Mouse (Mus musculus): ENCODE data around the gene Rhod. TPM values are rescaled to one million over a fixed set of nuclear protein-coding genes. Genes with fewer than 3 reads are reported as not detected.
A peak's percentile ranks its signal among the peaks of the same experiment; 100 is the strongest.

Rhod gene
- polyA plus RNA-seq, 1 experiment from 2014 or later, result 25.0 TPM

- H3K9ac ChIP-seq, result no peak overlapping the region
Measured at GRCm38 (mm10) chr19:4404840-4405239, 34.4 kb downstream of the Rhod start.

GRCm38 (mm10) chr19:4398959-4399358, 40.3 kb downstream of the Rhod start:
- no peak for ATAC-seq (ENCODE audit: extremely low read depth, insufficient number of reproducible peaks, low FRiP score, low TSS enrichment)
- H3K36me3 ChIP-seq, result no peaks in the 10 kb centered on the region
- H3K4me2 ChIP-seq, result peak overlapping the region; percentile 82
- 64% methylated on average over 4 of the region's 4 CpGs for WGBS
- H3K4me1 ChIP-seq, result peaks cover 16% of the 10 kb centered on the region
- no peaks in the 10 kb centered on the region for H3K9me3 ChIP-seq
- H3K9ac ChIP-seq, result no peak overlapping the region
- peak overlapping the region; percentile 99 for H3K4me3 ChIP-seq
- H3K27me3 ChIP-seq (replicated peaks), result no peaks in the 10 kb centered on the region; the same call in 1 of the 2 replicates
- H3K27ac ChIP-seq (replicated peaks), result no peak overlapping the region

More at GRCm38 (mm10) chr19:4404840-4405239, 34.4 kb downstream of the Rhod start:
- H3K4me1 ChIP-seq, result no peaks in the 10 kb centered on the region
- H3K27me3 ChIP-seq (replicated peaks), result no peaks in the 10 kb centered on the region; the same call in 1 of the 2 replicates
- H3K4me2 ChIP-seq, result no peak overlapping the region
- 89% methylated on average over 2 of the region's 2 CpGs for WGBS
- no peak overlapping the region for H3K27ac ChIP-seq (replicated peaks)
- no peaks in the 10 kb centered on the region for H3K9me3 ChIP-seq
- ATAC-seq (ENCODE audit: extremely low read depth, insufficient number of reproducible peaks, low FRiP score, low TSS enrichment), result no peak
- no peaks in the 10 kb centered on the region for H3K36me3 ChIP-seq
- H3K4me3 ChIP-seq, result no peak overlapping the region

- H3K4me1 ChIP-seq, result peaks cover 18% of the 10 kb centered on the region
- peak overlapping the region; percentile 99 for H3K4me3 ChIP-seq
- no peak for ATAC-seq (ENCODE audit: extremely low read depth, insufficient number of reproducible peaks, low FRiP score, low TSS enrichment)
- peak overlapping the region; percentile 93 for H3K27ac ChIP-seq (replicated peaks)
- no peaks in the 10 kb centered on the region for H3K9me3 ChIP-seq
- H3K9ac ChIP-seq, result peak overlapping the region; percentile 100
- H3K36me3 ChIP-seq, result peaks cover 2% of the 10 kb centered on the region
- WGBS, result 35% methylated on average over 8 of the region's 8 CpGs
- peak overlapping the region; percentile 82 for H3K4me2 ChIP-seq
- no peaks in the 10 kb centered on the region; the same call in 1 of the 2 replicates for H3K27me3 ChIP-seq (replicated peaks)
Measured at GRCm38 (mm10) chr19:4398630-4398948, 40.6 kb downstream of the Rhod start.

- H3K27ac ChIP-seq (replicated peaks), result peak within 1 kb of the TSS; percentile 93
- H3K9me3 ChIP-seq, result no peaks in the 10 kb centered on the region
- H3K27me3 ChIP-seq (replicated peaks), result no peaks in the 10 kb centered on the region; the same call in 1 of the 2 replicates
- peaks cover 24% of the 10 kb centered on the region for H3K4me1 ChIP-seq
- peaks cover 8% of the 10 kb centered on the region for H3K36me3 ChIP-seq
- peak within 1 kb of the TSS; percentile 99 for H3K4me3 ChIP-seq
- under 1% methylated on average over 77 of the region's 82 CpGs for WGBS
- H3K9ac ChIP-seq, result peak within 1 kb of the TSS; percentile 100
- H3K4me2 ChIP-seq, result peak within 1 kb of the TSS; percentile 82
- ATAC-seq (ENCODE audit: extremely low read depth, insufficient number of reproducible peaks, low FRiP score, low TSS enrichment), result peak; percentile 6
Measured at GRCm38 (mm10) chr19:4397798-4398629, 41.2 kb downstream of the Rhod start, which contains the start of gene Kdm2a. TSS of gene Kdm2a (minus strand) at chr19:4398285.

GRCm38 (mm10) chr19:4396998-4397797, 42.0 kb downstream of the Rhod start:
- H3K27ac ChIP-seq (replicated peaks), result peak overlapping the region; percentile 93
- under 1% methylated on average over 64 of the region's 90 CpGs for WGBS
- no peaks in the 10 kb centered on the region for H3K9me3 ChIP-seq

GRCm38 (mm10) chr19:4396081-4396997, 42.9 kb downstream of the Rhod start:
- Histone ChIP-seq H3K27ac (replicated peaks) (peak overlapping the region; percentile 93), H3K4me1 (peaks cover 38% of the 10 kb centered on the region), H3K4me3 (peak overlapping the region; percentile 99), H3K9ac (peak overlapping the region; percentile 100), H3K27me3 (replicated peaks) (no peaks in the 10 kb centered on the region; the same call in 1 of the 2 replicates), H3K4me2 (peak overlapping the region; percentile 82), H3K36me3 (peaks cover 18% of the 10 kb centered on the region), H3K9me3 (no peaks in the 10 kb centered on the region)
- peak; percentile 22; the same call in 1 of the 2 replicates for ATAC-seq (ENCODE audit: extremely low read depth, insufficient number of reproducible peaks, low FRiP score, low TSS enrichment)
- under 1% methylated on average over 64 of the region's 80 CpGs for WGBS

More at GRCm38 (mm10) chr19:4396998-4397797, 42.0 kb downstream of the Rhod start:
- Histone ChIP-seq H3K4me2 (peak overlapping the region; percentile 82), H3K36me3 (peaks cover 13% of the 10 kb centered on the region), H3K4me1 (peaks cover 30% of the 10 kb centered on the region), H3K4me3 (peak overlapping the region; percentile 99), H3K9ac (peak overlapping the region; percentile 100), H3K27me3 (replicated peaks) (no peaks in the 10 kb centered on the region; the same call in 1 of the 2 replicates)
- peak; percentile 88 for ATAC-seq (ENCODE audit: extremely low read depth, insufficient number of reproducible peaks, low FRiP score, low TSS enrichment)

GRCm38 (mm10) chr19:4387276-4387675, 52.0 kb downstream of the Rhod start:
- H3K4me3 ChIP-seq, result no peak overlapping the region
- H3K36me3 ChIP-seq, result peaks cover 56% of the 10 kb centered on the region
- ATAC-seq (ENCODE audit: extremely low read depth, insufficient number of reproducible peaks, low FRiP score, low TSS enrichment), result no peak
- no peak overlapping the region for H3K9ac ChIP-seq
- no peak overlapping the region for H3K4me2 ChIP-seq
- no peaks in the 10 kb centered on the region for H3K27me3 ChIP-seq (replicated peaks)
- H3K9me3 ChIP-seq, result no peaks in the 10 kb centered on the region
- peaks cover 16% of the 10 kb centered on the region; the same call in 1 of the 2 replicates for H3K4me1 ChIP-seq
- no peak overlapping the region for H3K27ac ChIP-seq (replicated peaks)

GRCm38 (mm10) chr19:4385026-4385425, 54.2 kb downstream of the Rhod start:
- H3K4me1 ChIP-seq, result peaks cover 10% of the 10 kb centered on the region; the same call in 1 of the 2 replicates
- no peak overlapping the region for H3K4me3 ChIP-seq
- H3K36me3 ChIP-seq, result peaks cover 51% of the 10 kb centered on the region
- ATAC-seq (ENCODE audit: extremely low read depth, insufficient number of reproducible peaks, low FRiP score, low TSS enrichment), result no peak
- no peak overlapping the region for H3K4me2 ChIP-seq
- no peak overlapping the region for H3K27ac ChIP-seq (replicated peaks)
- no peak overlapping the region for H3K9ac ChIP-seq
- 78% methylated on average over 4 of the region's 4 CpGs for WGBS
- H3K9me3 ChIP-seq, result no peaks in the 10 kb centered on the region
- no peaks in the 10 kb centered on the region for H3K27me3 ChIP-seq (replicated peaks)

GRCm38 (mm10) chr19:4384322-4384721, 54.9 kb downstream of the Rhod start:
- Histone ChIP-seq H3K4me1 (peaks cover 10% of the 10 kb centered on the region; the same call in 1 of the 2 replicates), H3K4me2 (no peak overlapping the region), H3K27ac (replicated peaks) (no peak overlapping the region), H3K4me3 (no peak overlapping the region), H3K36me3 (peaks cover 54% of the 10 kb centered on the region), H3K27me3 (replicated peaks) (no peaks in the 10 kb centered on the region), H3K9ac (no peak overlapping the region), H3K9me3 (no peaks in the 10 kb centered on the region)
- ATAC-seq (ENCODE audit: extremely low read depth, insufficient number of reproducible peaks, low FRiP score, low TSS enrichment), result no peak
- WGBS, result 46% methylated on average over 1 of the region's 1 CpGs

GRCm38 (mm10) chr19:4383306-4383705, 55.9 kb downstream of the Rhod start:
- ATAC-seq (ENCODE audit: extremely low read depth, insufficient number of reproducible peaks, low FRiP score, low TSS enrichment), result no peak
- no peak overlapping the region for H3K4me3 ChIP-seq
- H3K4me1 ChIP-seq, result peaks cover 10% of the 10 kb centered on the region; the same call in 1 of the 2 replicates
- H3K27ac ChIP-seq (replicated peaks), result no peak overlapping the region
- H3K9me3 ChIP-seq, result no peaks in the 10 kb centered on the region
- H3K9ac ChIP-seq, result no peak overlapping the region
- no peak overlapping the region for H3K4me2 ChIP-seq
- no peaks in the 10 kb centered on the region for H3K27me3 ChIP-seq (replicated peaks)
- peaks cover 56% of the 10 kb centered on the region for H3K36me3 ChIP-seq

Measured in heart, embryonic 13.5 days (tissue).